Mouse (Mus musculus) embryonic facial prominence, embryonic 13.5 days (tissue): Measurements from ENCODE around the gene Cgrrf1. TPM values are rescaled to one million over a fixed set of nuclear protein-coding genes. Genes with fewer than 3 reads are reported as not detected.

Source experiments
- ATAC-seq: fragments of 200-750 bp; cut with Nextera tagmentation; 2 replicates; pipeline ENCODE4 v1.8.0; 2017; ENCODE audit warnings: low read depth; ENCODE audit not compliant: insufficient number of reproducible peaks, insufficient read depth, low FRiP score, low TSS enrichment
- H3K27ac ChIP-seq: fragments of 300-500 bp; sonication (generic); 2 replicates; pipeline ENCODE4 v1.5.1; 2015; ENCODE audit warnings: moderate library complexity, mild to moderate bottlenecking, inconsistent platforms
- H3K27me3 ChIP-seq: fragments of 300-500 bp; sonication (generic); 2 replicates; pipeline ENCODE4 v1.6.1; 2015; ENCODE audit warnings: mild to moderate bottlenecking, inconsistent platforms
- H3K36me3 ChIP-seq: fragments of 300-500 bp; sonication (generic); 2 replicates; pipeline ENCODE4 v1.6.1; 2015; ENCODE audit warnings: mild to moderate bottlenecking, inconsistent platforms
- H3K4me1 ChIP-seq: fragments of 300-500 bp; sonication (generic); 2 replicates; pipeline ENCODE4 v1.6.1; 2015; ENCODE audit warnings: inconsistent platforms
- H3K4me2 ChIP-seq: fragments of 300-500 bp; sonication (generic); 2 replicates; pipeline ENCODE4 v1.6.1; 2015; ENCODE audit warnings: moderate library complexity, mild to moderate bottlenecking, inconsistent platforms
- H3K4me3 ChIP-seq: fragments of 300-500 bp; sonication (generic); 2 replicates; pipeline ENCODE4 v1.5.1; 2015; ENCODE audit warnings: mild to moderate bottlenecking, inconsistent platforms
- H3K9ac ChIP-seq: fragments of 300-500 bp; sonication (generic); 2 replicates; pipeline ENCODE4 v1.6.1; 2015; ENCODE audit warnings: mild to moderate bottlenecking, inconsistent platforms
- H3K9me3 ChIP-seq: fragments of 300-500 bp; sonication (generic); 2 replicates; pipeline ENCODE4 v1.6.1; 2016; ENCODE audit warnings: inconsistent platforms
- WGBS: fragments of 180-500 bp; shearing (Covaris S2); methylation state at CpG from one replicate; pipeline ENCODE4 v1.1.7; 2015; ENCODE audit warnings: mixed read lengths; 5-methylcytosine and 5-hydroxymethylcytosine counted together
- polyA plus RNA-seq: library from polyadenylated mRNA; unstranded; fragments of >200 nt; fragmentation: Nextera tagmentation; extraction: Ambion mirVana; gene quantifications from 2 replicates; pipeline ENCODE4 v1.2.1, GENCODE M21; 2015

The Cgrrf1 gene
- polyA plus RNA-seq, 1 experiment from 2014 or later: 20.1 TPM

- H3K27me3 ChIP-seq: peaks cover 3% of the 10 kb centered on the region; the same call in 1 of the 2 replicates
- ATAC-seq: no peak
- H3K9me3 ChIP-seq: no peaks in the 10 kb centered on the region
- 62% methylated on average over 1 of the region's 1 CpGs for WGBS
- no peak overlapping the region for H3K4me3 ChIP-seq
- no peak overlapping the region for H3K4me2 ChIP-seq
- H3K27ac ChIP-seq: no peak overlapping the region
- no peaks in the 10 kb centered on the region; the same call in 1 of the 2 replicates for H3K4me1 ChIP-seq
- H3K9ac ChIP-seq: no peak overlapping the region
- no peaks in the 10 kb centered on the region for H3K36me3 ChIP-seq
These were observed 4.5 kb upstream of the Cgrrf1 start for GRCm38 (mm10) chr14:46827430-46827829.

- Histone ChIP-seq H3K27ac (0 out of 2 replicates have a peak overlapping the region, but pooled peaks have one; percentile 16), H3K4me3 (peak overlapping the region; percentile 69), H3K4me1 (peaks cover 6% of the 10 kb centered on the region), H3K9ac (peak overlapping the region; percentile 83), H3K9me3 (no peaks in the 10 kb centered on the region), H3K36me3 (no peaks in the 10 kb centered on the region), H3K4me2 (peak overlapping the region; percentile 88), H3K27me3 (no peaks in the 10 kb centered on the region)
- ATAC-seq: no peak
- 5% methylated on average over 4 of the region's 4 CpGs for WGBS
These were observed 630 bp upstream of the Cgrrf1 start for GRCm38 (mm10) chr14:46831295-46831694.

GRCm38 (mm10) chr14:46832354-46833272 is 688 bp downstream of the Cgrrf1 start:
- Histone ChIP-seq H3K9me3 (no peaks in the 10 kb centered on the region), H3K36me3 (no peaks in the 10 kb centered on the region), H3K4me1 (peaks cover 6% of the 10 kb centered on the region), H3K9ac (peak overlapping the region; percentile 83), H3K27me3 (no peaks in the 10 kb centered on the region), H3K4me3 (peak overlapping the region; percentile 69), H3K27ac (peak overlapping the region; percentile 35; the same call in 1 of the 2 replicates), H3K4me2 (peak overlapping the region; percentile 88)
- peak; percentile 48; the same call in 1 of the 2 replicates for ATAC-seq
- 7% methylated on average over 40 of the region's 40 CpGs for WGBS

- Histone ChIP-seq H3K27ac (no peak overlapping the region), H3K9ac (no peak overlapping the region), H3K27me3 (no peaks in the 10 kb centered on the region), H3K9me3 (no peaks in the 10 kb centered on the region), H3K4me2 (no peak overlapping the region), H3K36me3 (peaks cover 19% of the 10 kb centered on the region), H3K4me1 (no peaks in the 10 kb centered on the region; the same call in 1 of the 2 replicates), H3K4me3 (no peak overlapping the region)
- WGBS: 56% methylated on average over 4 of the region's 4 CpGs
- ATAC-seq: no peak
These were observed 7.4 kb downstream of the Cgrrf1 start for GRCm38 (mm10) chr14:46839326-46839725.

GRCm38 (mm10) chr14:46845706-46846105 is 13.8 kb downstream of the Cgrrf1 start:
- no peak overlapping the region for H3K9ac ChIP-seq
- H3K27ac ChIP-seq: no peak overlapping the region
- no peaks in the 10 kb centered on the region for H3K9me3 ChIP-seq
- no peak overlapping the region for H3K4me3 ChIP-seq
- H3K36me3 ChIP-seq: peaks cover 36% of the 10 kb centered on the region
- no peak overlapping the region for H3K4me2 ChIP-seq
- H3K4me1 ChIP-seq: no peaks in the 10 kb centered on the region
- no peak for ATAC-seq
- H3K27me3 ChIP-seq: no peaks in the 10 kb centered on the region
- WGBS: 92% methylated on average over 11 of the region's 11 CpGs

GRCm38 (mm10) chr14:46848063-46848590 is 16.2 kb downstream of the Cgrrf1 start:
- H3K9ac ChIP-seq: no peak overlapping the region
- H3K27ac ChIP-seq: no peak overlapping the region
- H3K4me1 ChIP-seq: no peaks in the 10 kb centered on the region
- ATAC-seq: no peak
- no peak overlapping the region for H3K4me3 ChIP-seq
- no peak overlapping the region for H3K4me2 ChIP-seq
- H3K9me3 ChIP-seq: no peaks in the 10 kb centered on the region
- H3K27me3 ChIP-seq: no peaks in the 10 kb centered on the region
- WGBS: 87% methylated on average over 4 of the region's 4 CpGs
- H3K36me3 ChIP-seq: peaks cover 20% of the 10 kb centered on the region; the same call in 1 of the 2 replicates

GRCm38 (mm10) chr14:46848736-46849135 is 16.8 kb downstream of the Cgrrf1 start:
- ATAC-seq: no peak
- H3K27me3 ChIP-seq: no peaks in the 10 kb centered on the region
- H3K9ac ChIP-seq: no peak overlapping the region
- no peaks in the 10 kb centered on the region for H3K4me1 ChIP-seq
- WGBS: 85% methylated on average over 5 of the region's 5 CpGs
- no peak overlapping the region for H3K27ac ChIP-seq
- no peak overlapping the region for H3K4me2 ChIP-seq
- H3K36me3 ChIP-seq: peaks cover 20% of the 10 kb centered on the region; the same call in 1 of the 2 replicates
- H3K9me3 ChIP-seq: no peaks in the 10 kb centered on the region
- no peak overlapping the region for H3K4me3 ChIP-seq

GRCm38 (mm10) chr14:46849769-46850168 is 17.8 kb downstream of the Cgrrf1 start:
- WGBS: 89% methylated on average over 1 of the region's 1 CpGs
- Histone ChIP-seq H3K27me3 (no peaks in the 10 kb centered on the region), H3K9me3 (no peaks in the 10 kb centered on the region), H3K4me3 (no peak overlapping the region), H3K27ac (no peak overlapping the region), H3K36me3 (peaks cover 18% of the 10 kb centered on the region; the same call in 1 of the 2 replicates), H3K4me1 (no peaks in the 10 kb centered on the region), H3K9ac (no peak overlapping the region), H3K4me2 (no peak overlapping the region)
- no peak for ATAC-seq

- no peak for ATAC-seq
- no peaks in the 10 kb centered on the region for H3K27me3 ChIP-seq
- H3K4me3 ChIP-seq: no peak overlapping the region
- WGBS: 86% methylated on average over 11 of the region's 11 CpGs
- H3K36me3 ChIP-seq: peaks cover 3% of the 10 kb centered on the region; the same call in 1 of the 2 replicates
- no peak overlapping the region for H3K4me2 ChIP-seq
- H3K27ac ChIP-seq: no peak overlapping the region
- H3K9me3 ChIP-seq: no peaks in the 10 kb centered on the region
- no peaks in the 10 kb centered on the region for H3K4me1 ChIP-seq
- no peak overlapping the region for H3K9ac ChIP-seq
These were observed 21.8 kb downstream of the Cgrrf1 start for GRCm38 (mm10) chr14:46853677-46854076.

GRCm38 (mm10) chr14:46862922-46863321 is 31.0 kb downstream of the Cgrrf1 start:
- Histone ChIP-seq H3K9me3 (no peaks in the 10 kb centered on the region), H3K4me3 (no peak overlapping the region), H3K4me2 (no peak overlapping the region), H3K27ac (no peak overlapping the region), H3K27me3 (no peaks in the 10 kb centered on the region), H3K4me1 (no peaks in the 10 kb centered on the region), H3K9ac (no peak overlapping the region), H3K36me3 (no peaks in the 10 kb centered on the region)
- no peak for ATAC-seq
- WGBS: 90% methylated on average over 5 of the region's 5 CpGs

- Histone ChIP-seq H3K27ac (no peak overlapping the region), H3K9ac (no peak overlapping the region), H3K4me3 (peak overlapping the region; percentile 80; the same call in 1 of the 2 replicates), H3K4me2 (peak overlapping the region; percentile 89), H3K36me3 (no peaks in the 10 kb centered on the region), H3K4me1 (peaks cover 22% of the 10 kb centered on the region), H3K9me3 (no peaks in the 10 kb centered on the region), H3K27me3 (no peaks in the 10 kb centered on the region)
- 4% methylated on average over 10 of the region's 10 CpGs for WGBS
- no peak for ATAC-seq
These were observed 49.0 kb downstream of the Cgrrf1 start for GRCm38 (mm10) chr14:46880935-46881334.
